Mouse (Mus musculus) spleen, adult 2 months (tissue): Measurements from ENCODE around the gene Sugt1. TPM values are rescaled to one million over a fixed set of nuclear protein-coding genes. Genes with fewer than 3 reads are reported as not detected.

ENCODE experiments used
- DNase-seq, 2 experiments: peaks; one replicate each; pipeline versions ENCODE4 v3.0.0 to v3.0.0-alpha.2; 2012 to 2021; ENCODE audit warnings: low spot score in 2 of 2, low read depth in 1 of 2
- H3K27ac ChIP-seq: fragments of 200-500 bp; 2 replicates; pipeline ENCODE4 v1.5.1; 2012; ENCODE audit warnings: low read length, inconsistent platforms; ENCODE audit not compliant: insufficient read depth
- H3K27me3 ChIP-seq: fragments of 200-500 bp; 2 replicates; pipeline ENCODE4 v1.6.1; 2012; ENCODE audit warnings: mild to moderate bottlenecking, moderate library complexity, low read length, inconsistent platforms; ENCODE audit not compliant: control insufficient read depth, insufficient read depth
- H3K36me3 ChIP-seq: fragments of 200-500 bp; 2 replicates; pipeline ENCODE4 v1.6.1; 2012; ENCODE audit warnings: mild to moderate bottlenecking, low read length, inconsistent platforms; ENCODE audit not compliant: control insufficient read depth, insufficient read depth
- H3K4me1 ChIP-seq: fragments of 200-500 bp; 2 replicates; pipeline ENCODE4 v1.6.1; 2011; ENCODE audit warnings: inconsistent platforms; ENCODE audit not compliant: control insufficient read depth, insufficient read depth, insufficient read length
- H3K4me3 ChIP-seq: fragments of 200-500 bp; 2 replicates; pipeline ENCODE4 v1.5.1; 2011; ENCODE audit warnings: mild to moderate bottlenecking, inconsistent platforms; ENCODE audit not compliant: insufficient read depth, insufficient read length; ENCODE audit errors: extremely low read depth
- CTCF ChIP-seq: fragments of 200-500 bp; IDR thresholded peaks from 2 replicates; pipeline ENCODE4 v1.5.1; 2011; ENCODE audit warnings: mild to moderate bottlenecking, inconsistent platforms; ENCODE audit not compliant: insufficient read depth, insufficient read length, insufficient replicate concordance; ENCODE audit errors: extremely low read depth
- POLR2A ChIP-seq: fragments of 200-500 bp; IDR thresholded peaks from 2 replicates; pipeline ENCODE4 v1.6.1; 2011; ENCODE audit warnings: low read depth, low read length, inconsistent platforms
- WGBS: fragments of 180-500 bp; shearing (Covaris S2); methylation state at CpG from one replicate; pipeline ENCODE4 v1.1.7; 2018; 5-methylcytosine and 5-hydroxymethylcytosine counted together
- polyA plus RNA-seq: library from polyadenylated mRNA; depleted of rRNA; stranded (reverse); fragments of >200 nt; gene quantifications from 2 replicates; pipeline ENCODE4 v1.2.3, GENCODE M21; 2012

Gene Sugt1
- polyA plus RNA-seq, 1 experiment = 3.7 TPM

DNA sequence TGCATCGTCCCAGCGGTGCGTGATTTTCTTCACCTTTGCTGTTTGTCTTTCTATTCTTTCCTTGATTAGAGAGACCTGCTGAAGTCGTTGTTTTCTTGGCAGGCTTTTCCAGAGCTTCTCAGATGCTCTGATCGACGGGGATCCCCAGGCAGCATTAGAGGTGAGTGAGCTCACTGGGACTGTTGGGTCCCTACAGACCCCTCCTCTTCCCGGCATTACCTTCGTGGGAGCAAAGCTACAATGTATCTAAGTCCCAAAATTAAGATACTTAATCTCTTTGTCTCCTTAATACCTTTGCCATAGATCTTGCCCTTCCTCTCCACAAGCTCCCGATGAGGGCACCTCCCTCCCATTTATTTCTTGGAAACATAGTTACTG is 350 bp downstream of the Sugt1 start:
- peak overlapping the region; percentile 93 for H3K4me3 ChIP-seq
- peak overlapping the region; percentile 69 for H3K27ac ChIP-seq
- TF ChIP-seq POLR2A (no peak), CTCF (no peak)
- 1% methylated on average over 9 of the region's 9 CpGs for WGBS
- peaks cover 2% of the 10 kb centered on the region for H3K4me1 ChIP-seq
- DNase-seq = no peak
- no peaks in the 10 kb centered on the region for H3K27me3 ChIP-seq
- peaks cover 1% of the 10 kb centered on the region for H3K36me3 ChIP-seq

DNA sequence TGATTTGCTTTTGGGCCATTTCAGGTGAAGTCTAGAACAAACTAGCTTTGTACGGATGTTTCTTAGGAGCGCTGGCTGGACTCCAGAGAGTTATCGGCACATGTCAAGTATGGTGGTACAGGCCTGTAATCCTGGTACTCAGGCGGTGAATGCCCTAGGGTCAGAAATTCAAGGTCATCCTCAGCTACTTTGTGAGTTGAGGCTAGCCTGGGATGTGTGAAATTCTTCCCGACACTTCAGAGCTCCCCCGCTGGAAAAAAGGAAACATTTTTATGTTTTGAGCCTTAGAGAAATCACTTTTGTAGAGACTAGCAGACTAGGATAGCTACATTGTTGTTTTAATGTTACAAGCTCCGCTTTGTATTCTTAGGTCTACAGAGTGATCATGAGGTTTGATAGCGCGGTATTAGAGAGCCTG is 1.1 kb downstream of the Sugt1 start:
- WGBS = 92% methylated on average over 9 of the region's 9 CpGs
- no peak overlapping the region for H3K4me3 ChIP-seq
- no peak for DNase-seq
- H3K4me1 ChIP-seq = peaks cover 2% of the 10 kb centered on the region
- no peak overlapping the region for H3K27ac ChIP-seq
- TF ChIP-seq CTCF (no peak), POLR2A (no peak)
- no peaks in the 10 kb centered on the region for H3K27me3 ChIP-seq
- no peaks in the 10 kb centered on the region; the same call in 1 of the 2 replicates for H3K36me3 ChIP-seq

DNA sequence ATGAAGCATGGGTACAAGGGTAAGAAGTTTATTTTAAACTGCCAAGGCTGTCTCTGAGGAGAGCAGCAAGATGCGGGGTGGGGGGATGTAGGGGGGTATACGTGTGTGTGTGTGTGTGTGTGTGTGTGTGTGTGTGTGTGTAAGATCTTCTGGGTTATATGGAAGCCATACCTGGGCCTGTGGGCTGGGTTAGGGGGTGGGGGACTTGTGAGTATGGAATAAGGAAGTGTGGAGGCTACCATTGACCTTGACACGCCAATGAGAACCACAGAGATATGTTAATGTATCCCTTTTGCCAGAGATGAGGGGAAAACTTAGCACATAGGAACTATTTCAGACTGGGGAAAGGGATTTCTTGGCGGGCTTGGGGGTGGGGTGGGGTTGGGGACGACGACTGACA is 1.9 kb downstream of the Sugt1 start:
- Histone ChIP-seq H3K27me3 (no peaks in the 10 kb centered on the region), H3K27ac (no peak overlapping the region), H3K36me3 (no peaks in the 10 kb centered on the region), H3K4me3 (no peak overlapping the region), H3K4me1 (peaks cover 2% of the 10 kb centered on the region)
- no peak for TF ChIP-seq POLR2A
- no peak for TF ChIP-seq CTCF
- 87% methylated on average over 6 of the region's 6 CpGs for WGBS
- no peak for DNase-seq

- Histone ChIP-seq H3K27me3 (no peaks in the 10 kb centered on the region), H3K4me3 (no peak overlapping the region), H3K4me1 (peaks cover 2% of the 10 kb centered on the region), H3K27ac (peak overlapping the region; percentile 47; the same call in 1 of the 2 replicates), H3K36me3 (peaks cover 4% of the 10 kb centered on the region)
- peak in 1 of 2 experiments; percentile 31 for DNase-seq
- no peak for TF ChIP-seq POLR2A
- 79% methylated on average over 8 of the region's 8 CpGs for WGBS
Observed at GRCm38 (mm10) chr14:79590916-79591315, 3.4 kb downstream of the Sugt1 start.

- no peak for TF ChIP-seq CTCF
- no peak for TF ChIP-seq POLR2A
- peaks cover 2% of the 10 kb centered on the region for H3K4me1 ChIP-seq
- peaks cover 9% of the 10 kb centered on the region for H3K36me3 ChIP-seq
- no peak overlapping the region for H3K27ac ChIP-seq
- 85% methylated on average over 2 of the region's 2 CpGs for WGBS
- no peak for DNase-seq
- no peaks in the 10 kb centered on the region for H3K27me3 ChIP-seq
- H3K4me3 ChIP-seq = no peak overlapping the region
Observed at GRCm38 (mm10) chr14:79591611-79592010, 4.1 kb downstream of the Sugt1 start.

- Histone ChIP-seq H3K36me3 (peaks cover 17% of the 10 kb centered on the region), H3K27ac (no peak overlapping the region), H3K27me3 (no peaks in the 10 kb centered on the region), H3K4me3 (no peak overlapping the region), H3K4me1 (no peaks in the 10 kb centered on the region; the same call in none of the 2 replicates)
- no peak for DNase-seq
- WGBS = 84% methylated on average over 5 of the region's 5 CpGs
- TF ChIP-seq POLR2A = no peak
- TF ChIP-seq CTCF = no peak
Observed at GRCm38 (mm10) chr14:79594069-79594468, 6.6 kb downstream of the Sugt1 start.

DNA sequence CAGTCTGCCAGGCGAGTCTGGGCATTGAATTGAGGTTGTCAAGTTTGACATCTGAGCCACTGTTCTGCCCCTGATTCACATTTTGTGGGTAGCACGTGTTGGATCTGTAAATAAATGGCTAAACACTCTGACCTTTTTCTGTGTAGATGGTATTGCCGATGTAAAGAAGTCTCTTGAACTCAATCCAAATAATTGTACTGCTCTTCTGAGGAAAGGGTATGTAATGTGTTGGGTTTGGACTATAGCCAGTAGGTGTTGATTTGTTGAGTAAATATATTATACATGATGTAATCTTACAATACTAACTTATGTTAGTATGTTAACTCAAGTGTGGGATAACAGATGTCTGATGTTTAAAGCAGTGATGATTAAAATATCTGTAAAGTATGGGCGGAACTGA is 9.1 kb downstream of the Sugt1 start:
- Histone ChIP-seq H3K4me3 (no peak overlapping the region), H3K36me3 (peaks cover 24% of the 10 kb centered on the region), H3K4me1 (no peaks in the 10 kb centered on the region), H3K27ac (no peak overlapping the region), H3K27me3 (no peaks in the 10 kb centered on the region)
- WGBS = 88% methylated on average over 4 of the region's 4 CpGs
- DNase-seq = no peak
- TF ChIP-seq CTCF = no peak

DNA sequence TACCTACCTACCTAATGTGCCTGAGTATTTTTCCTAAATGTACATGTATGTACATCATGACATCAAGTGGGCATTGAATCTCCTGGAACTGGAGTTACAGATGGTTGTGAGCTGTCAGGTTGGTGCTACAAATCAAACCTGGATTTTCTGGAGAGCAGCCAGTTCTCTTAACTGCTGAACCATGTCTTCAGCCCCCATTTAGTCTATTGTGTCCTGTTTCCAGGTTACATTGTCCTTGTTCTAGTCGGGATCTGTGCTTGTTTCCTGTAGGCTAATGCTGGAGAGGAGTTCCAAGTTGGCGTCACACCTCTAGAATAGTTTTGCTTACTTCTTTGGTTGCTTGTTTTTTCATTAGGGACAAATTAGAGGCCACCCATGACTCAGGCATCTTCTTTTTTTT is 18.4 kb downstream of the Sugt1 start:
- DNase-seq = no peak
- Histone ChIP-seq H3K27me3 (no peaks in the 10 kb centered on the region), H3K36me3 (peaks cover 18% of the 10 kb centered on the region), H3K4me1 (no peaks in the 10 kb centered on the region), H3K4me3 (no peak overlapping the region), H3K27ac (no peak overlapping the region)
- TF ChIP-seq POLR2A = no peak
- TF ChIP-seq CTCF = no peak
- WGBS = 85% methylated on average over 2 of the region's 2 CpGs
